Mouse (Mus musculus) CD4-positive, CD25-positive, alpha-beta regulatory T cell, adult 4 months (primary cell): ENCODE results near the gene Tbxas1. TPM values are rescaled to one million over a fixed set of nuclear protein-coding genes. Genes with fewer than 3 reads are reported as not detected.

Experiments used
- ATAC-seq: one replicate; pipeline ENCODE4 v1.8.0; 2017
- polyA plus RNA-seq, 2 experiments: library from polyadenylated mRNA; unstranded; fragments of 100-300 nt; shearing (Covaris generic); gene quantifications; one replicate each; pipeline ENCODE4 v1.2.1; 2017

Gene Tbxas1
- polyA plus RNA-seq, 2 experiments from 2014 or later, result 0.91 TPM; not detected in 1

DNA sequence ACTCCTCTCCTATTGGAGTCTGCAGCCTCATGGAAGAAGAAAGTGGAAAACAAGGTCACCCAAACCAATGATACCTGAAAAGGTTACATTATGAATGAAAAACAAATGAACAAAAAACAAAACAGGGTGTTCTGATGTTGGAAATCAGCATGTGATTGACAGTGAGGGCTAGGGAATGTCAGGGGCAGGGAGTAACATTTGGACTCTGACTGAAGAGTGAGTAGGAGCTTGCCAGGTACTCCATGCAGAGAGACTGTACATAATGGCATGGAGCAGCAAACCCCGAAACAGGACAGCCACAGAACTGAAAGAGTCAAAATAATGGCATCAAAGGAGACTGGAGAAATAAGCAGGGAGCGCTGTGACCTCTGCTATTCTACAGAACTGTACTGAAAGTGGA, 14.9 kb upstream of the Tbxas1 start:
- no peak for ATAC-seq

- ATAC-seq, result no peak
Measured at GRCm38 (mm10) chr6:38863595-38863994, 11.6 kb upstream of the Tbxas1 start.

- no peak for ATAC-seq
Measured at GRCm38 (mm10) chr6:38865805-38866204, 9.4 kb upstream of the Tbxas1 start.

DNA sequence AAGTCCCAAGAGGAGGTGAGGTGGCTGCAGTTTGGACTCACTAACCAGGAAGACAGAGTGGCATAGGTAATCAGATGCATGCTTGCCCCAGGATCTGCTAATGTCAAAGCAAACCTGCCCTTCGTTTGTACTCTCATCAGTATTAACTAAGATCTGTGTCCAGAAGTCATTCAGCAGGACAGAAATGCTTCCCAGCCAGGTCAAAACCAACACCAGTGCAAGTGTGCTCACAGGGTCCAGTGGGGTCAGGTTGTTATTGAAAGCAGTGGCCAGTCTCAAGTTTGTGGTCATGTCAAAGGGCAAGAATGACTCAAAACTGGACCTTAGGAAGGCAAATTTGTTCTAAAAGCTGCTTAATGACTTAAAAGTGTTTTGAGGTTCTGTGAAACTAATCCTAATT, 8.8 kb upstream of the Tbxas1 start:
- no peak for ATAC-seq

GRCm38 (mm10) chr6:38866761-38867160, 8.4 kb upstream of the Tbxas1 start:
- no peak for ATAC-seq

DNA sequence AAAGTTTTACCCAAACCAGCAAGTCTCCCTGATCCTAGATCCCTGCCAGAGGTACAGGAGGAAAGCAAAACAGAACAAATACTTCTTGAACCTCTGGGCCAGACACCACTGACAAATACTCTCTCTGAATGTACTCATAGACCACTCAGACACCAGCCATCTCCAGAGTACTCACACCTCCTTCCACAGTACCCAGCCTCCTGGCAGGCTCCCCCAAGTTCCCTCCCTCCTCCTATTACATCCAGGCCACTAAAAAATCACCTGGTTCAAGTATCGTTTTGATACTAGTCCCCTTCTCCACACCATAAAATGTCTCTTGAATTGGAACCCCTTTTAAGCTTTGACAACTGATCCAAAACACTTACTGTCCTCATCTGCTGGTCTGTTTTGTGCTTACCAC, 7.9 kb upstream of the Tbxas1 start:
- no peak for ATAC-seq

- no peak for ATAC-seq
Measured at GRCm38 (mm10) chr6:38868974-38869373, 6.2 kb upstream of the Tbxas1 start.

GRCm38 (mm10) chr6:38870070-38870469, 5.1 kb upstream of the Tbxas1 start:
- ATAC-seq, result no peak

- no peak for ATAC-seq
Measured at GRCm38 (mm10) chr6:38871051-38871450, 4.2 kb upstream of the Tbxas1 start.

GRCm38 (mm10) chr6:38873316-38873715, 1.9 kb upstream of the Tbxas1 start:
- no peak for ATAC-seq

GRCm38 (mm10) chr6:38874035-38874434, 1.2 kb upstream of the Tbxas1 start:
- ATAC-seq, result peak; percentile 37

GRCm38 (mm10) chr6:38874565-38875257, 493 bp upstream of the Tbxas1 start:
- peak; percentile 35 for ATAC-seq

DNA sequence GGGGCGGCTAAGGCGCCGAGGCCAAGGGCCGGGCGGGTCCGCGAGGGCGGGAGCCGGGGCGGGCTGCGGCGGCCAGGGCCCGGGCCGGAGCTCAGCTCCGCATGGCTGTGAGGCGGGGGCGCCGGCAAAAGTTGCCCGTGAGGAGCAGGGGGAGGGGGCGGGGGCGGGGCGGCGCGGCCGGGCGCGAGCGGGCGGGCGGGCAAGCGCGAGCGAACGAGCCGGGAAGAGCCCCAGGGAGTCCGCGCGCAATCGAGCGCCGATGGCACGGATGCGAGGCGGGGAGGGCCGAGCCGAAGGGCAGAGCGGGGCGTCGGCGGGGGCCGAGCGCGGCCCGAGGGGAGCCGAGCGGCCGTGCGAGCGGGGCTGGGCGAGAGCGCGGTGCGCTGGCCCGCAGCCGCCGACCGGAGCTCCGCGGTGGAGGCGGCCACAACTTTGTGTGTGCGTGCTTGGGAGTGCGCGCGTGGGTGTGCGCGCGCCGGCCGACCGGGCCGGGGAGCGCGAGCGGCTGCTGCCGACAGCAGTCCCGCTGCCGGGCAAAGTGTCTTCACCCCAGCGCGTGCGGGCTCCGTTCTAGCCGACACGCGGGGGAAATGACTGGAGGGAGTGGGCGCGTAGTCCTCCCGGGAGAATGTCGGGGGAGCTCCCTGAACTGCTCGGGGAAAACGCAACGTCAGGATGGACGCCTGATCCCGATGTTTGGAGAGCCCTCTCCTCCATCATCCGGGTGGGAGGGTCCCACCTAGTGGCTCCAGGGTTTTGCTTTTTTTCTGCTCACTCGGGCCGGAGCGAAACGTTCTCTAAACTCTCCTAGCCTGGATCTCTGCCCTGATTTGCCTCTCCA, 1.1 kb downstream of the Tbxas1 start, which contains the start of gene Hipk2:
Gene Hipk2, minus strand, starts transcription at position 95 of the 841 bp plus-strand sequence.
- ATAC-seq, result peak; percentile 75

DNA sequence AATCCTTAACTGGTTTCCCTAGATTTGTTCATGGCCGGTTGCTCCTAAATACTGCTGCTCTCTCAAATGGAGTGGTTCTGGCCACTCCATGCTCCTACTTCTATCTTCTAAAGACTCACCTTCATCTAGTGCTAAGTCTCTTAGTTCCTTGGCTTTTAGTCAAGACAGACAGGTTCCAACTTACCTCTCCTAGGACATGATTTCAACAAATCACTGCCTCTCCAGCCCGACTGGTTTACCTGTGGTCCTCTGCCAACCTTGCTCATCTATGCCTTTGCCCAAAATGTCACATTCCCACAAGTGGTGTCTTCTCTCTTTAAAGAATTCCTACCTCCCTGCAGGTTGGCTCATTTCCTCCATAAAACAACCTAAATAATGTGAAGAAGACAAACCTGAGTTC, 2.5 kb downstream of the Tbxas1 start:
- ATAC-seq, result no peak

- no peak for ATAC-seq
Measured at GRCm38 (mm10) chr6:38881468-38881867, 6.3 kb downstream of the Tbxas1 start.

GRCm38 (mm10) chr6:38881975-38882374, 6.8 kb downstream of the Tbxas1 start:
- ATAC-seq, result no peak

GRCm38 (mm10) chr6:38882728-38883171, 7.5 kb downstream of the Tbxas1 start:
- no peak for ATAC-seq

DNA sequence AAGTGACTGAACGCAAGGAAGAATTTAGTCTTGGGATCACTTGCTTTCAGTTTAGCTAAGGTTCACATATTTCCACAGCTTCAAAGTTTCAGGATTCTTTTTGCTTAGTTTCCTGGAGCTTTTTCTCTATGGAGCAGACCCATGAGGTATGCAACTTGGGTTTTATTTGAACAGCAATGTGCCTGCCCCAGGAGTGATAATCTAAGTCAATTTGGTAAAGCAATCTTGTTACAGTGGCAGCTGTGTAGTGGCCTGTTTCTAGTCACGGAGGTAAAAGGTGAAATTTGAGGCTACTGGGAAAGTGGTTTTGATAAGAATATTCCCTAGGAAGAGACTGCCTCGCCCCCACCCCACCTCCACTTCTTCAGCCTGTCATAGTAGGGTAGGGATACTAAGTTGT, 9.3 kb downstream of the Tbxas1 start:
- no peak for ATAC-seq

- ATAC-seq, result no peak
Measured at GRCm38 (mm10) chr6:38885132-38885531, 9.9 kb downstream of the Tbxas1 start.

DNA sequence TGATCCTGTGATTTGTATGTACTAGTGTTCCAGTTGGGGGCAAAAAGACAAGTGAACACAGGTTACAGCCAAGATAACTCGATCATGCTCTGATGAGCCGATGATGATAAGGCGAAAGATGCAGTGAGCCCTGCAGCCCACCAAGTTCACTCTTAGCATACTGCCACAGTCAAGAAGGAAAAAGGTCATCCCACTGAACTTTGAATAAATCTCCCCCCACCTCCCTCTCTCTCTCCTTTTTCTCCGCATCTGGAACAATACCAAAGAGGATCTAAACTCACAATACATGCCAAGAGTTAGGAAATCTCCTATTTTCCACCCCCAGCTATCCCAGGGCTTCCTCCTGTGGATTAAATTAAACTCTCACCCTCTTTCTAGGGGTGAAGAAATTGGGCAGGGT, 12.2 kb downstream of the Tbxas1 start:
- no peak for ATAC-seq

DNA sequence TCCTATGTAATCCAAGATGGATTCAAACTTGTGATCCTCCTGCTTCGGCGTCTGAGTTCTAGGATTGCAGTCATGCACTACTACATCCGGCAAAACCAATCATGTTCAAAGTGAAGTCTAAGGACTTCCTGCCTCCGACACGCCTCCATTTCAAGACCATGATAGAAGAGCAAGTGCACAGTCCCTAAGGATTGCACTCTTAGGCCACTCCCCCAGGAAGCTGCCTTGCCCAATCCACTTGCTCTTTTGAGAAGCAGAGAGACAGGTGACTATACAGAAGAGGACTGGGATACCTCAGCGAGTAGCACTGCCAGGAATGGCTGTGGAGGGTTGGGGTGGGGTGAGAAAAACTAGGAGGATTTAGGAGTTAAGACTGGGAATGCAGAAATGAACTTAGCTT, 14.0 kb downstream of the Tbxas1 start:
- ATAC-seq, result no peak

DNA sequence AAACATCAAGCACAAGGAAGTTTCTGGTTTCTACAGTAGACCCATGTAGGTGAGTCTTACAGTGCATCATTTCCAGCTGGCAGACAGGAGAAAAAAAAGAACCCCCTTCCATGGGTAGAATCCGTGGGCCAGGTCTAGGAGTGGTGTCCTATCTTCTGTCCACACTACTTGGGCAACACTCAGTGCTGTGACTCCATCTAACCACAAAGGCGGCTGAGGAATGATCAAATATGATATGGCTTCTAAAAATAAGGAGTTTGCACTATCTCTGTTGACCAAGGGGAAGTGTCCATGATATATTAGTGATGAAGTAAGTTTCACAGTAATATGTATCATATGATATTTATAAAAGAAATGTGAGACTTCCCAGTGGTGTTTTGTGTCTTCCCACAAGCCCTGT, 16.8 kb downstream of the Tbxas1 start:
- no peak for ATAC-seq

GRCm38 (mm10) chr6:38893615-38894014, 18.4 kb downstream of the Tbxas1 start:
- ATAC-seq, result no peak

- no peak for ATAC-seq
Measured at GRCm38 (mm10) chr6:38900073-38900472, 24.9 kb downstream of the Tbxas1 start.
